Mouse (Mus musculus) heart, embryonic 12.5 days (tissue): ENCODE measurements around the gene Rplp0. TPM values are rescaled to one million over a fixed set of nuclear protein-coding genes. Genes with fewer than 3 reads are reported as not detected.
"Not testable (repeated sequence)": the region's sequence is repeated elsewhere in the genome, so short reads cannot be mapped to it uniquely, and the experiment has no call there.

Source experiments
- ATAC-seq: fragments of 200-750 bp; cut with Nextera tagmentation; 2 replicates; pipeline ENCODE4 v1.8.0; 2017; ENCODE audit warnings: moderate TSS enrichment, moderate library complexity; ENCODE audit not compliant: insufficient number of reproducible peaks, low FRiP score
- H3K27ac ChIP-seq: fragments of 300-500 bp; sonication (generic); 2 replicates; pipeline ENCODE4 v1.5.1; 2016; ENCODE audit warnings: mild to moderate bottlenecking, moderate library complexity; ENCODE audit not compliant: poor library complexity, severe bottlenecking
- H3K27me3 ChIP-seq: fragments of 300-500 bp; sonication (generic); replicated peaks from 2 replicates; pipeline ENCODE4 v1.6.1; 2016; ENCODE audit warnings: mild to moderate bottlenecking, moderate library complexity
- H3K36me3 ChIP-seq: fragments of 300-500 bp; sonication (generic); 2 replicates; pipeline ENCODE4 v1.6.1; 2016; ENCODE audit warnings: mild to moderate bottlenecking, moderate library complexity
- H3K4me1 ChIP-seq: fragments of 300-500 bp; sonication (generic); replicated peaks from 2 replicates; pipeline ENCODE4 v1.6.1; 2016; ENCODE audit warnings: mild to moderate bottlenecking
- H3K4me2 ChIP-seq: fragments of 300-500 bp; sonication (generic); 2 replicates; pipeline ENCODE4 v1.6.1; 2016; ENCODE audit warnings: mild to moderate bottlenecking, moderate library complexity
- H3K4me3 ChIP-seq: fragments of 300-500 bp; sonication (generic); 2 replicates; pipeline ENCODE4 v1.5.1; 2016; ENCODE audit warnings: mild to moderate bottlenecking
- H3K9ac ChIP-seq: fragments of 300-500 bp; sonication (generic); 2 replicates; pipeline ENCODE4 v1.6.1; 2016; ENCODE audit warnings: mild to moderate bottlenecking, moderate library complexity
- H3K9me3 ChIP-seq: fragments of 300-500 bp; sonication (generic); replicated peaks from 2 replicates; pipeline ENCODE4 v1.6.1; 2016; ENCODE audit warnings: mild to moderate bottlenecking, moderate library complexity
- WGBS: fragments of 180-500 bp; shearing (Covaris S2); methylation state at CpG from one replicate; pipeline ENCODE4 v1.1.7; 2016; 5-methylcytosine and 5-hydroxymethylcytosine counted together
- polyA plus RNA-seq: library from polyadenylated mRNA; unstranded; fragments of >200 nt; fragmentation: Nextera tagmentation; extraction: Ambion mirVana; gene quantifications from 2 replicates; pipeline ENCODE4 v1.2.1, GENCODE M21; 2016

Gene Rplp0
- polyA plus RNA-seq, 1 experiment from 2014 or later = 971 TPM

- WGBS = 80% methylated on average over 8 of the region's 8 CpGs
- not testable (repeated sequence) for H3K36me3 ChIP-seq, ATAC-seq, H3K9ac ChIP-seq, H3K4me3 ChIP-seq, H3K4me2 ChIP-seq, H3K27ac ChIP-seq, H3K9me3 ChIP-seq, H3K27me3 ChIP-seq
- H3K4me1 ChIP-seq = peaks cover 68% of the 10 kb centered on the region
Measured at GRCm38 (mm10) chr5:115518214-115518613, 41.1 kb upstream of the Rplp0 start.

- peaks cover 10% of the 10 kb centered on the region; the same call in 1 of the 2 replicates for H3K36me3 ChIP-seq
- peak overlapping the region; percentile 85 for H3K27ac ChIP-seq
- 43% methylated on average over 21 of the region's 21 CpGs for WGBS
- H3K9me3 ChIP-seq = no peaks in the 10 kb centered on the region
- H3K27me3 ChIP-seq = no peaks in the 10 kb centered on the region
- H3K9ac ChIP-seq = peak overlapping the region; percentile 47; the same call in 1 of the 2 replicates
- H3K4me2 ChIP-seq = no peak overlapping the region
- ATAC-seq = no peak
- H3K4me3 ChIP-seq = no peak overlapping the region
- peaks cover 75% of the 10 kb centered on the region for H3K4me1 ChIP-seq
Measured at GRCm38 (mm10) chr5:115520325-115520869, 38.9 kb upstream of the Rplp0 start.

- H3K27me3 ChIP-seq = no peaks in the 10 kb centered on the region
- H3K9me3 ChIP-seq = no peaks in the 10 kb centered on the region
- peak overlapping the region; percentile 38 for H3K4me2 ChIP-seq
- 57% methylated on average over 20 of the region's 21 CpGs for WGBS
- peaks cover 75% of the 10 kb centered on the region for H3K4me1 ChIP-seq
- no peak overlapping the region for H3K9ac ChIP-seq
- H3K4me3 ChIP-seq = no peak overlapping the region
- no peak for ATAC-seq
- H3K36me3 ChIP-seq = peaks cover 13% of the 10 kb centered on the region; the same call in 1 of the 2 replicates
- H3K27ac ChIP-seq = peak overlapping the region; percentile 85
Measured at GRCm38 (mm10) chr5:115521553-115522461, 37.5 kb upstream of the Rplp0 start.

- Histone ChIP-seq H3K9ac (no peak overlapping the region), H3K4me3 (no peak overlapping the region), H3K9me3 (no peaks in the 10 kb centered on the region), H3K4me2 (no peak overlapping the region), H3K36me3 (peaks cover 10% of the 10 kb centered on the region; the same call in 1 of the 2 replicates), H3K27ac (peak overlapping the region; percentile 85), H3K27me3 (no peaks in the 10 kb centered on the region), H3K4me1 (peaks cover 75% of the 10 kb centered on the region)
- WGBS = 84% methylated on average over 4 of the region's 4 CpGs
- no peak for ATAC-seq
Measured at GRCm38 (mm10) chr5:115522531-115522930, 36.7 kb upstream of the Rplp0 start.

GRCm38 (mm10) chr5:115522981-115523499 lies 36.2 kb upstream of the Rplp0 start:
- no peak overlapping the region for H3K9ac ChIP-seq
- H3K4me1 ChIP-seq = peaks cover 75% of the 10 kb centered on the region
- no peak overlapping the region for H3K4me2 ChIP-seq
- H3K27ac ChIP-seq = peak overlapping the region; percentile 85
- ATAC-seq = no peak
- no peaks in the 10 kb centered on the region for H3K27me3 ChIP-seq
- no peak overlapping the region for H3K4me3 ChIP-seq
- WGBS = 63% methylated on average over 15 of the region's 15 CpGs
- H3K9me3 ChIP-seq = no peaks in the 10 kb centered on the region
- H3K36me3 ChIP-seq = 0 out of 2 replicates have a peak, but pooled peaks cover 8% of the 10 kb centered on the region

- Histone ChIP-seq H3K27ac (peak overlapping the region; percentile 37), H3K4me3 (no peak overlapping the region; the same call in 1 of the 2 replicates), H3K9ac (peak overlapping the region; percentile 30; the same call in 1 of the 2 replicates), H3K4me2 (peak overlapping the region; percentile 58), H3K4me1 (peaks cover 78% of the 10 kb centered on the region), H3K9me3 (no peaks in the 10 kb centered on the region), H3K36me3 (0 out of 2 replicates have a peak, but pooled peaks cover 6% of the 10 kb centered on the region), H3K27me3 (no peaks in the 10 kb centered on the region)
- 7% methylated on average over 15 of the region's 15 CpGs for WGBS
- peak; percentile 44; the same call in 1 of the 2 replicates for ATAC-seq
Measured at GRCm38 (mm10) chr5:115523971-115524370, 35.3 kb upstream of the Rplp0 start.

- H3K4me1 ChIP-seq = peaks cover 78% of the 10 kb centered on the region
- H3K27me3 ChIP-seq = no peaks in the 10 kb centered on the region
- peak overlapping the region; percentile 30; the same call in 1 of the 2 replicates for H3K9ac ChIP-seq
- 0 out of 2 replicates have a peak, but pooled peaks cover 3% of the 10 kb centered on the region for H3K36me3 ChIP-seq
- H3K4me3 ChIP-seq = no peak overlapping the region
- H3K9me3 ChIP-seq = no peaks in the 10 kb centered on the region
- peak overlapping the region; percentile 37 for H3K27ac ChIP-seq
- WGBS = 47% methylated on average over 12 of the region's 12 CpGs
- no peak; the same call in 1 of the 2 replicates for ATAC-seq
- H3K4me2 ChIP-seq = peak overlapping the region; percentile 58
Measured at GRCm38 (mm10) chr5:115524471-115524870, 34.8 kb upstream of the Rplp0 start.

- no peaks in the 10 kb centered on the region for H3K27me3 ChIP-seq
- ATAC-seq = no peak
- 0 out of 2 replicates have a peak, but pooled peaks cover 3% of the 10 kb centered on the region for H3K36me3 ChIP-seq
- WGBS = 86% methylated on average over 4 of the region's 4 CpGs
- peaks cover 82% of the 10 kb centered on the region for H3K4me1 ChIP-seq
- no peak overlapping the region for H3K9ac ChIP-seq
- H3K4me2 ChIP-seq = no peak overlapping the region
- no peak overlapping the region for H3K27ac ChIP-seq
- no peaks in the 10 kb centered on the region for H3K9me3 ChIP-seq
- H3K4me3 ChIP-seq = no peak overlapping the region
Measured at GRCm38 (mm10) chr5:115525416-115525815, 33.9 kb upstream of the Rplp0 start.

GRCm38 (mm10) chr5:115525943-115526342 lies 33.3 kb upstream of the Rplp0 start:
- Histone ChIP-seq H3K36me3 (0 out of 2 replicates have a peak, but pooled peaks cover 3% of the 10 kb centered on the region), H3K9ac (no peak overlapping the region), H3K4me3 (no peak overlapping the region), H3K9me3 (no peaks in the 10 kb centered on the region), H3K27me3 (no peaks in the 10 kb centered on the region), H3K4me1 (peaks cover 82% of the 10 kb centered on the region), H3K4me2 (no peak overlapping the region), H3K27ac (no peak overlapping the region)
- WGBS = 74% methylated on average over 9 of the region's 9 CpGs
- ATAC-seq = no peak

- H3K27ac ChIP-seq = no peak overlapping the region
- WGBS = 90% methylated on average over 17 of the region's 17 CpGs
- H3K4me2 ChIP-seq = no peak overlapping the region
- 0 out of 2 replicates have a peak, but pooled peaks cover 3% of the 10 kb centered on the region for H3K36me3 ChIP-seq
- H3K9me3 ChIP-seq = no peaks in the 10 kb centered on the region
- H3K9ac ChIP-seq = no peak overlapping the region
- no peak overlapping the region for H3K4me3 ChIP-seq
- H3K4me1 ChIP-seq = peaks cover 82% of the 10 kb centered on the region
- no peaks in the 10 kb centered on the region for H3K27me3 ChIP-seq
- no peak for ATAC-seq
Measured at GRCm38 (mm10) chr5:115526456-115527202, 32.6 kb upstream of the Rplp0 start.
